Mouse (Mus musculus) intestine, postnatal 0 days (tissue): ENCODE measurements around the gene Nubp2. TPM values are rescaled to one million over a fixed set of nuclear protein-coding genes. Genes with fewer than 3 reads are reported as not detected.
A peak's percentile ranks its signal among the peaks of the same experiment; 100 is the strongest.

Experiments used
- ATAC-seq: fragments of 200-750 bp; cut with Nextera tagmentation; 2 replicates; pipeline ENCODE4 v1.8.0; 2017; ENCODE audit warnings: mild to moderate bottlenecking, moderate TSS enrichment, moderate library complexity
- H3K27ac ChIP-seq: fragments of 300-500 bp; sonication (generic); 2 replicates; pipeline ENCODE4 v1.5.1; 2014; ENCODE audit warnings: mild to moderate bottlenecking, low read depth, low read length, moderate library complexity
- H3K27me3 ChIP-seq: fragments of 300-500 bp; sonication (generic); replicated peaks from 2 replicates; pipeline ENCODE4 v1.6.1; 2014; ENCODE audit warnings: low read length, mixed read lengths; ENCODE audit not compliant: control insufficient read depth, insufficient read depth
- H3K36me3 ChIP-seq: fragments of 300-500 bp; sonication (generic); 2 replicates; pipeline ENCODE4 v1.6.1; 2014; ENCODE audit warnings: mild to moderate bottlenecking, moderate library complexity; ENCODE audit not compliant: control insufficient read depth, insufficient read depth
- H3K4me1 ChIP-seq: fragments of 300-500 bp; sonication (generic); replicated peaks from 2 replicates; pipeline ENCODE4 v1.6.1; 2014; ENCODE audit warnings: antibody characterized with exemption, low read length, mixed read lengths; ENCODE audit not compliant: control insufficient read depth, insufficient read depth
- H3K4me2 ChIP-seq: fragments of 300-500 bp; sonication (generic); replicated peaks from 2 replicates; pipeline ENCODE4 v1.6.1; 2014; ENCODE audit warnings: low read depth, mild to moderate bottlenecking, moderate library complexity
- H3K4me3 ChIP-seq: fragments of 300-500 bp; sonication (generic); 2 replicates; pipeline ENCODE4 v1.5.1; 2014; ENCODE audit warnings: low read depth, low read length
- H3K9ac ChIP-seq: fragments of 300-500 bp; sonication (generic); 2 replicates; pipeline ENCODE4 v1.6.1; 2014; ENCODE audit warnings: mild to moderate bottlenecking, low read depth, low read length
- H3K9me3 ChIP-seq: fragments of 300-500 bp; sonication (generic); 2 replicates; pipeline ENCODE4 v1.6.1; 2016; ENCODE audit warnings: mixed run types; ENCODE audit not compliant: control insufficient read depth
- CTCF ChIP-seq: sonication (generic); IDR thresholded peaks from 2 replicates; pipeline ENCODE4 v1.5.1; 2016; ENCODE audit warnings: low read depth, mild to moderate bottlenecking, control low read depth, antibody characterized with exemption, moderate library complexity
- WGBS: fragments of 180-500 bp; shearing (Covaris S2); extraction: QIAGEN DNeasy Blood & Tissue Kit; methylation state at CpG from one replicate; pipeline ENCODE4 v1.1.7; 2014; 5-methylcytosine and 5-hydroxymethylcytosine counted together
- polyA plus RNA-seq: library from polyadenylated mRNA; unstranded; fragments of >200 nt; fragmentation: Nextera tagmentation; extraction: Ambion mirVana; gene quantifications from 2 replicates; pipeline ENCODE4 v1.2.1, GENCODE M21; 2015

The Nubp2 gene
- polyA plus RNA-seq, 1 experiment from 2014 or later, result 53.5 TPM

GRCm38 (mm10) chr17:24890151-24891092 lies 4.3 kb upstream of the Nubp2 start:
- no peaks in the 10 kb centered on the region for H3K9me3 ChIP-seq
- no peak overlapping the region for H3K4me3 ChIP-seq
- H3K4me1 ChIP-seq, result peaks cover 16% of the 10 kb centered on the region; the same call in 1 of the 2 replicates
- H3K9ac ChIP-seq, result no peak overlapping the region
- H3K4me2 ChIP-seq, result no peak overlapping the region
- peaks cover 40% of the 10 kb centered on the region for H3K36me3 ChIP-seq
- H3K27ac ChIP-seq, result no peak overlapping the region
- 80% methylated on average over 19 of the region's 19 CpGs for WGBS
- H3K27me3 ChIP-seq, result no peaks in the 10 kb centered on the region
- no peak for TF ChIP-seq CTCF
- ATAC-seq, result no peak

GRCm38 (mm10) chr17:24888862-24889261 lies 2.7 kb upstream of the Nubp2 start:
- no peak overlapping the region for H3K4me3 ChIP-seq
- H3K9ac ChIP-seq, result no peak overlapping the region
- 82% methylated on average over 3 of the region's 3 CpGs for WGBS
- no peak overlapping the region for H3K27ac ChIP-seq
- H3K4me1 ChIP-seq, result peaks cover 14% of the 10 kb centered on the region; the same call in 1 of the 2 replicates
- TF ChIP-seq CTCF, result no peak
- no peak for ATAC-seq
- H3K4me2 ChIP-seq, result no peak overlapping the region
- no peaks in the 10 kb centered on the region for H3K27me3 ChIP-seq
- peaks cover 50% of the 10 kb centered on the region for H3K36me3 ChIP-seq
- no peaks in the 10 kb centered on the region for H3K9me3 ChIP-seq

GRCm38 (mm10) chr17:24887291-24888080 lies 1.3 kb upstream of the Nubp2 start:
- H3K27me3 ChIP-seq, result no peaks in the 10 kb centered on the region
- peak overlapping the region; percentile 79 for H3K9ac ChIP-seq
- H3K4me3 ChIP-seq, result peak overlapping the region; percentile 76
- no peak for TF ChIP-seq CTCF
- no peak for ATAC-seq
- H3K4me2 ChIP-seq, result peak overlapping the region; percentile 68
- WGBS, result 59% methylated on average over 18 of the region's 18 CpGs
- H3K4me1 ChIP-seq, result peaks cover 12% of the 10 kb centered on the region; the same call in 1 of the 2 replicates
- H3K9me3 ChIP-seq, result no peaks in the 10 kb centered on the region
- H3K36me3 ChIP-seq, result peaks cover 50% of the 10 kb centered on the region
- H3K27ac ChIP-seq, result peak overlapping the region; percentile 79; the same call in 1 of the 2 replicates

GRCm38 (mm10) chr17:24886932-24887271 lies 753 bp upstream of the Nubp2 start:
- WGBS, result under 1% methylated on average over 18 of the region's 18 CpGs
- TF ChIP-seq CTCF, result no peak
- Histone ChIP-seq H3K4me3 (peak overlapping the region; percentile 76), H3K9ac (peak overlapping the region; percentile 79), H3K4me1 (peaks cover 12% of the 10 kb centered on the region; the same call in 1 of the 2 replicates), H3K9me3 (no peaks in the 10 kb centered on the region), H3K36me3 (peaks cover 46% of the 10 kb centered on the region), H3K27ac (peak overlapping the region; percentile 79), H3K27me3 (no peaks in the 10 kb centered on the region), H3K4me2 (peak overlapping the region; percentile 68)
- ATAC-seq, result no peak

- Histone ChIP-seq H3K9ac (peak overlapping the region; percentile 63), H3K27ac (0 out of 2 replicates have a peak overlapping the region, but pooled peaks have one; percentile 41), H3K9me3 (no peaks in the 10 kb centered on the region), H3K4me1 (peaks cover 12% of the 10 kb centered on the region; the same call in 1 of the 2 replicates), H3K27me3 (no peaks in the 10 kb centered on the region), H3K4me3 (peak overlapping the region; percentile 78), H3K36me3 (peaks cover 36% of the 10 kb centered on the region), H3K4me2 (peak overlapping the region; percentile 77)
- WGBS, result 22% methylated on average over 22 of the region's 22 CpGs
- ATAC-seq, result no peak
- TF ChIP-seq CTCF, result no peak
These were observed 604 bp downstream of the Nubp2 start for GRCm38 (mm10) chr17:24885356-24886133.
